Mouse (Mus musculus) hindbrain, embryonic 14.5 days (tissue): ENCODE data around the gene F830045P16Rik. TPM values are rescaled to one million over a fixed set of nuclear protein-coding genes. Genes with fewer than 3 reads are reported as not detected.

Source experiments
- ATAC-seq: fragments of 200-750 bp; cut with Nextera tagmentation; 2 replicates; pipeline ENCODE4 v1.8.0; 2017; ENCODE audit warnings: moderate number of reproducible peaks, mild to moderate bottlenecking, moderate TSS enrichment, moderate library complexity; ENCODE audit not compliant: low FRiP score
- DNase-seq: peaks from one replicate; pipeline ENCODE4 v3.0.0-alpha.2; 2015; ENCODE audit warnings: low spot score
- H3K27ac ChIP-seq: fragments of 300-500 bp; sonication (generic); 2 replicates; pipeline ENCODE4 v1.5.1; 2014; ENCODE audit warnings: mild to moderate bottlenecking, moderate library complexity
- H3K27me3 ChIP-seq: fragments of 300-500 bp; sonication (generic); 2 replicates; pipeline ENCODE4 v1.6.1; 2014; ENCODE audit warnings: mild to moderate bottlenecking, low read length, mixed read lengths; ENCODE audit not compliant: control insufficient read depth, insufficient read depth
- H3K36me3 ChIP-seq: fragments of 300-500 bp; sonication (generic); replicated peaks from 2 replicates; pipeline ENCODE4 v1.6.1; 2014; ENCODE audit not compliant: control insufficient read depth, insufficient read depth
- H3K4me1 ChIP-seq: fragments of 300-500 bp; sonication (generic); replicated peaks from 2 replicates; pipeline ENCODE4 v1.6.1; 2014; ENCODE audit warnings: antibody characterized with exemption, low read length, mixed read lengths; ENCODE audit not compliant: control insufficient read depth, insufficient read depth
- H3K4me2 ChIP-seq: fragments of 300-500 bp; sonication (generic); replicated peaks from 2 replicates; pipeline ENCODE4 v1.6.1; 2014; ENCODE audit warnings: mild to moderate bottlenecking, moderate library complexity
- H3K4me3 ChIP-seq: fragments of 300-500 bp; sonication (generic); replicated peaks from 2 replicates; pipeline ENCODE4 v1.5.1; 2014; ENCODE audit warnings: mild to moderate bottlenecking, low read length
- H3K9ac ChIP-seq: fragments of 300-500 bp; sonication (generic); 2 replicates; pipeline ENCODE4 v1.6.1; 2014
- H3K9me3 ChIP-seq: fragments of 300-500 bp; sonication (generic); 2 replicates; pipeline ENCODE4 v1.6.1; 2016; ENCODE audit warnings: low read length; ENCODE audit not compliant: control insufficient read depth
- WGBS: fragments of 180-500 bp; shearing (Covaris S2); extraction: QIAGEN DNeasy Blood & Tissue Kit; methylation state at CpG from one replicate; pipeline ENCODE4 v1.1.7; 2014; 5-methylcytosine and 5-hydroxymethylcytosine counted together
- polyA plus RNA-seq: library from polyadenylated mRNA; unstranded; fragments of >200 nt; fragmentation: Nextera tagmentation; extraction: Ambion mirVana; gene quantifications from 2 replicates; pipeline ENCODE4 v1.2.1, GENCODE M21; 2014

The F830045P16Rik gene
- polyA plus RNA-seq, 1 experiment from 2014 or later = not detected

DNA sequence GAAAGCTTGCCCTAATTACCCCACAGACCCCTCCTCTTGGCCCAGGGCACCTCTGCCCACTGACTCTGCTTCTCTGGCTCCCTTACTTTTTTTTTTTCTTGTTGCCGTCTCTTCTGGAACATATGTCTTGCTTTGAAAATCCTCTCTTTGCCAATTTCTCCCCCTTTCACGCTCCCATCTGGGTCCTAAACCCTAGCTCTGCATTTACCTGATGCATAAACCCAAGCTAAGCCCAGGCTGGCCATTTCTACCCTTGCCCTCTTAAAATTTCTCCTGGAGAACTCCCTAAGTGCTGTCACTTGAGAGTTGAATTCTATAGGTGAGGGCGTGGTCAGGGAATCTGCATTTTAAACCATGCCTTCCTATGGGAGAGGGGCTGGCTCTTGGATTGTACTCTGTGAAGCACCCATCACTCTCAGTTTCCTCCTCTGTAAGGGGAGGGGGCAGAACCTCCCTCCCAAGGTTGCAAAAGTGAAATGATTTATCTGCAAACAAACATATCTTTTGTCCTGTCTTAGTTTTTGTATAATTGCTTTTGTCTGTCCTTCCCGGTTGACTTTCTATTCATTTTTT, 37.4 kb upstream of the F830045P16Rik start:
- ATAC-seq (no peak), DNase-seq (no peak)
- Histone ChIP-seq H3K4me2 (peak overlapping the region; percentile 54), H3K27ac (peak overlapping the region; percentile 63), H3K27me3 (no peaks in the 10 kb centered on the region), H3K9ac (peak overlapping the region; percentile 29; the same call in 1 of the 2 replicates), H3K4me3 (peak overlapping the region; percentile 16; the same call in 1 of the 2 replicates), H3K36me3 (no peaks in the 10 kb centered on the region), H3K4me1 (peaks cover 17% of the 10 kb centered on the region), H3K9me3 (no peaks in the 10 kb centered on the region)
- WGBS = 13% methylated on average over 4 of the region's 4 CpGs

DNA sequence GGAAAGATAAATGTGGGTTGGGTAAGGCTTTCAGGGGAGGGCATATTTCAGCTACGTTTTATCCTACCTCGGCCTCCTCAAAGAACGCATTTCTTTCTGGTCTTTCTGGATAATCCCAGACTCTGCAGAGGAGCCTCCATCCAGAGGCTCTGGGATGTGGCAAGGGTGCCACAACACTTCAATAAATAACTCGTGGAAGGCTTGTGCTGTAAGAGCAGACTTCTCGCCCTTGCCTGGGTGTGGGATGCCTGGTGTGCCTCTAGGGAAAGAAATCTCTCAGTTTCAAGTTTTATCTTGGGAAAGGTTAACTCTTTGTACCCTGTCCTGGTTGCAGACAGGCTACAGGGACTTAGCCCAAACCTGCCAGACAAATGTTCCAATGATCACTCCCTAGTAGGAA, 33.2 kb upstream of the F830045P16Rik start:
- no peak overlapping the region for H3K4me3 ChIP-seq
- no peak overlapping the region for H3K9ac ChIP-seq
- H3K36me3 ChIP-seq = no peaks in the 10 kb centered on the region
- peaks cover 12% of the 10 kb centered on the region for H3K4me1 ChIP-seq
- ATAC-seq = no peak
- 84% methylated on average over 5 of the region's 5 CpGs for WGBS
- no peak overlapping the region for H3K27ac ChIP-seq
- H3K9me3 ChIP-seq = no peaks in the 10 kb centered on the region
- H3K27me3 ChIP-seq = no peaks in the 10 kb centered on the region
- H3K4me2 ChIP-seq = no peak overlapping the region
- no peak for DNase-seq

- H3K4me3 ChIP-seq = no peak overlapping the region
- ATAC-seq = no peak
- H3K9me3 ChIP-seq = no peaks in the 10 kb centered on the region
- no peaks in the 10 kb centered on the region for H3K27me3 ChIP-seq
- 87% methylated on average over 7 of the region's 7 CpGs for WGBS
- no peaks in the 10 kb centered on the region for H3K36me3 ChIP-seq
- no peak overlapping the region for H3K9ac ChIP-seq
- H3K4me1 ChIP-seq = peaks cover 7% of the 10 kb centered on the region
- no peak overlapping the region for H3K4me2 ChIP-seq
- H3K27ac ChIP-seq = no peak overlapping the region
- DNase-seq = no peak
Observed at GRCm38 (mm10) chr2:129569120-129569519, 32.7 kb upstream of the F830045P16Rik start.

GRCm38 (mm10) chr2:129563944-129564709, 27.7 kb upstream of the F830045P16Rik start:
- WGBS = 51% methylated on average over 5 of the region's 5 CpGs
- Histone ChIP-seq H3K36me3 (no peaks in the 10 kb centered on the region), H3K4me2 (no peak overlapping the region), H3K4me3 (no peak overlapping the region), H3K9ac (no peak overlapping the region), H3K27me3 (no peaks in the 10 kb centered on the region), H3K27ac (no peak overlapping the region), H3K9me3 (no peaks in the 10 kb centered on the region), H3K4me1 (no peaks in the 10 kb centered on the region; the same call in 1 of the 2 replicates)
- peak; percentile 51; the same call in 1 of the 2 replicates for ATAC-seq
- no peak for DNase-seq

- Histone ChIP-seq H3K9ac (no peak overlapping the region), H3K4me3 (no peak overlapping the region), H3K27me3 (no peaks in the 10 kb centered on the region), H3K4me2 (no peak overlapping the region), H3K27ac (no peak overlapping the region), H3K4me1 (no peaks in the 10 kb centered on the region; the same call in 1 of the 2 replicates), H3K36me3 (no peaks in the 10 kb centered on the region), H3K9me3 (no peaks in the 10 kb centered on the region)
- WGBS = 58% methylated on average over 3 of the region's 3 CpGs
- DNase-seq = no peak
- ATAC-seq = no peak
Observed at GRCm38 (mm10) chr2:129561796-129562195, 25.4 kb upstream of the F830045P16Rik start.

DNA sequence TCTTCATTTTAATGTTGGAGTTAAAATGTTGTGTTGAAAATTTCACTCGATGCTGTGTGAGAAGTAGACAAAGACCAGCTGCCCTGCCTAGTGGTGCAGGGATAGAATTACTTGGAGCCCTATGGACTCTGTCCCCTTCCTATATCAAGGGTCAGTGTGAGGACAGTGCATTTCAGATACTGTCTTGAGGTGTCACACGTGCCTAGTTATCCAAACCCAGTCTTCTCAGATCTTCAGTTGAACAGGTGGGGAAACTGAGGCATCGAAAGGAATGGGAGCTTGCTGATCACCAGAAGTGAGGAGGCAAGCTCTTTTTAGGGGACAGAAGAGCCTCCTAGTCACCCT, 22.4 kb upstream of the F830045P16Rik start:
- Histone ChIP-seq H3K27ac (no peak overlapping the region), H3K4me2 (no peak overlapping the region), H3K9ac (no peak overlapping the region), H3K36me3 (no peaks in the 10 kb centered on the region), H3K9me3 (no peaks in the 10 kb centered on the region), H3K27me3 (no peaks in the 10 kb centered on the region), H3K4me3 (no peak overlapping the region), H3K4me1 (no peaks in the 10 kb centered on the region; the same call in 1 of the 2 replicates)
- ATAC-seq (no peak), DNase-seq (no peak)
- 82% methylated on average over 3 of the region's 3 CpGs for WGBS

DNA sequence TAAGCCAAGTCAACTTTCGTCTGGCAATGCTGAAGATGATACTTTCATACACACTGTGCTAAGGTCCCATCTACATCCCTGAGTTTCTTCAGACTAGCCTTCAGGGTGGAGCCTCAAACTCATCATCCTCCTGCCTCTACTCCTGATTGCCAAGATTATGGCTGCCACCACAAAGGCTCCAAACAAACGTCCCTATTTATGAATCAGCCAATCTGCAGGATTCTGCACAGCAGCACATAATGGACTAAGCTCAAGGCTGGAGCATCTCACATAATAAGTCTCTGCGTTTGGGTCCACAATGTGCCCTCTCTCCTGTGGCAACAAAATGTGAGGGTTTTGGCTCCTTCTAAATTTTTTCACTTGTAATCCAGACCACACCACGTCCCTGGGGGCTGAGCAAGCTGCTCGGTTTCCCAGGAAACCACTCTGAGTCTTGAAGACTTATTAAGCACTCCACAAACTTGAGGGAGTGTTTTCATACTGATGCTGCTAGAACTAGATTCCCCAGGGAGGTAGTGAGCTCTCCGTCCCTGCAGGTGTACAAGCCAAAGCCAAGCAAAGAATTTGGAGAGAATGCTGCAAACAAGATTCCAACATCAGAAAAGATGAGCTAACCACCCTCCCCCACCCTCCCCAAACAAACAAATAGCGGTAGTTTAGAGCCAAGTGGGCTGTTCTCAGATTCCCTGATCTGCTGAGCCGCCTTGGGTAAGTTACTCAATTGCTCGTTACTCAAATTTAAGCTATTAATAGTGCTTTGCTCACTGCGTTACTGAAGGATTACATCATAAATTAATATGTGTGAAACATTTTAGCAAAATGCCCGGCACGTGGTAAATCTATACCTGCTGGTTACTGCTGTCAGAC, 21.8 kb upstream of the F830045P16Rik start:
- no peak overlapping the region for H3K27ac ChIP-seq
- no peak overlapping the region for H3K9ac ChIP-seq
- H3K36me3 ChIP-seq = no peaks in the 10 kb centered on the region
- H3K4me1 ChIP-seq = no peaks in the 10 kb centered on the region
- H3K27me3 ChIP-seq = no peaks in the 10 kb centered on the region
- ATAC-seq (no peak), DNase-seq (no peak)
- H3K9me3 ChIP-seq = no peaks in the 10 kb centered on the region
- H3K4me3 ChIP-seq = no peak overlapping the region
- no peak overlapping the region for H3K4me2 ChIP-seq
- 65% methylated on average over 12 of the region's 12 CpGs for WGBS

DNA sequence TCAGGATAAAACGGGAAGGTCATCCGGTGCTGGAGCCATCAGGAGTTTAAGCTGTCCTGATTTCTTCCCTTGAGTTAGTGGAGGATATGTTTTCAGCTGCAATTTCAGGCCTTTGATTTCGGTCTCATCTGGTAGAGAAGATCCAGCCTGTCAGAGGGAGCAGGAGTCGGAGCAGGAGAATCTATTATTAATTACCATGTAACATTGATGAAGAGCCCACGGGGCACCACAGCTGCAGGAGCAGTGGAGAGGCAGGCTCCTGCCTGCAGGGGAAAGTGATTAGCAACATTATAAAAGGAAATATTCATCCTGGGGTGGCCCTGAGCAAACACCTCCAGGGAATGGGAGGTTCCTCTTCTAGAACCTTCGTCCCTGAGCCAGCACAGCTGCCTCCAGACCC, 19.7 kb upstream of the F830045P16Rik start:
- DNase-seq = no peak
- Histone ChIP-seq H3K27ac (no peak overlapping the region), H3K9me3 (no peaks in the 10 kb centered on the region), H3K9ac (no peak overlapping the region), H3K4me1 (no peaks in the 10 kb centered on the region), H3K4me2 (no peak overlapping the region), H3K27me3 (no peaks in the 10 kb centered on the region), H3K4me3 (no peak overlapping the region), H3K36me3 (no peaks in the 10 kb centered on the region)
- no peak for ATAC-seq
- 66% methylated on average over 6 of the region's 6 CpGs for WGBS

GRCm38 (mm10) chr2:129550781-129551180, 14.4 kb upstream of the F830045P16Rik start:
- 0 out of 2 replicates have a peak, but pooled peaks cover 5% of the 10 kb centered on the region for H3K4me1 ChIP-seq
- H3K27me3 ChIP-seq = no peaks in the 10 kb centered on the region
- H3K36me3 ChIP-seq = no peaks in the 10 kb centered on the region
- no peak overlapping the region for H3K4me3 ChIP-seq
- DNase-seq (no peak), ATAC-seq (no peak)
- no peaks in the 10 kb centered on the region for H3K9me3 ChIP-seq
- H3K9ac ChIP-seq = no peak overlapping the region
- no peak overlapping the region for H3K27ac ChIP-seq
- no peak overlapping the region for H3K4me2 ChIP-seq
- WGBS = 60% methylated on average over 2 of the region's 2 CpGs
